Mouse (Mus musculus) liver, embryonic 13.5 days (tissue): ENCODE results near the gene Zfp629. TPM values are rescaled to one million over a fixed set of nuclear protein-coding genes. Genes with fewer than 3 reads are reported as not detected.

Experiments used
- ATAC-seq: fragments of 200-750 bp; cut with Nextera tagmentation; 2 replicates; pipeline ENCODE4 v1.8.0; 2017; ENCODE audit warnings: low read depth, mild to moderate bottlenecking, moderate number of reproducible peaks, moderate library complexity
- DNase-seq: peaks from one replicate; pipeline ENCODE4 v3.0.0; 2022
- H3K27ac ChIP-seq: fragments of 300-500 bp; sonication (generic); 2 replicates; pipeline ENCODE4 v1.5.1; 2015; ENCODE audit warnings: moderate library complexity, mild to moderate bottlenecking, inconsistent platforms
- H3K27me3 ChIP-seq: fragments of 300-500 bp; sonication (generic); 2 replicates; pipeline ENCODE4 v1.6.1; 2015; ENCODE audit warnings: mild to moderate bottlenecking, inconsistent platforms
- H3K36me3 ChIP-seq: fragments of 300-500 bp; sonication (generic); 2 replicates; pipeline ENCODE4 v1.6.1; 2015; ENCODE audit warnings: mild to moderate bottlenecking, inconsistent platforms
- H3K4me1 ChIP-seq: fragments of 300-500 bp; sonication (generic); replicated peaks from 2 replicates; pipeline ENCODE4 v1.6.1; 2015; ENCODE audit warnings: inconsistent platforms
- H3K4me2 ChIP-seq: fragments of 300-500 bp; sonication (generic); 2 replicates; pipeline ENCODE4 v1.6.1; 2015; ENCODE audit warnings: inconsistent platforms, mild to moderate bottlenecking, moderate library complexity
- H3K4me3 ChIP-seq: fragments of 300-500 bp; sonication (generic); replicated peaks from 2 replicates; pipeline ENCODE4 v1.5.1; 2015; ENCODE audit warnings: mild to moderate bottlenecking, inconsistent platforms
- H3K9ac ChIP-seq: fragments of 300-500 bp; sonication (generic); 2 replicates; pipeline ENCODE4 v1.6.1; 2015; ENCODE audit warnings: mild to moderate bottlenecking, inconsistent platforms
- H3K9me3 ChIP-seq: fragments of 300-500 bp; sonication (generic); replicated peaks from 2 replicates; pipeline ENCODE4 v1.6.1; 2016; ENCODE audit warnings: inconsistent platforms
- WGBS: fragments of 180-500 bp; shearing (Covaris S2); methylation state at CpG from one replicate; pipeline ENCODE4 v1.1.7; 2015; ENCODE audit not compliant: insufficient replicate concordance; 5-methylcytosine and 5-hydroxymethylcytosine counted together
- polyA plus RNA-seq: library from polyadenylated mRNA; unstranded; fragments of >200 nt; fragmentation: Nextera tagmentation; extraction: Ambion mirVana; gene quantifications from 2 replicates; pipeline ENCODE4 v1.2.1, GENCODE M21; 2015

Zfp629 gene
- polyA plus RNA-seq, 1 experiment from 2014 or later, result 1.6 TPM

DNA sequence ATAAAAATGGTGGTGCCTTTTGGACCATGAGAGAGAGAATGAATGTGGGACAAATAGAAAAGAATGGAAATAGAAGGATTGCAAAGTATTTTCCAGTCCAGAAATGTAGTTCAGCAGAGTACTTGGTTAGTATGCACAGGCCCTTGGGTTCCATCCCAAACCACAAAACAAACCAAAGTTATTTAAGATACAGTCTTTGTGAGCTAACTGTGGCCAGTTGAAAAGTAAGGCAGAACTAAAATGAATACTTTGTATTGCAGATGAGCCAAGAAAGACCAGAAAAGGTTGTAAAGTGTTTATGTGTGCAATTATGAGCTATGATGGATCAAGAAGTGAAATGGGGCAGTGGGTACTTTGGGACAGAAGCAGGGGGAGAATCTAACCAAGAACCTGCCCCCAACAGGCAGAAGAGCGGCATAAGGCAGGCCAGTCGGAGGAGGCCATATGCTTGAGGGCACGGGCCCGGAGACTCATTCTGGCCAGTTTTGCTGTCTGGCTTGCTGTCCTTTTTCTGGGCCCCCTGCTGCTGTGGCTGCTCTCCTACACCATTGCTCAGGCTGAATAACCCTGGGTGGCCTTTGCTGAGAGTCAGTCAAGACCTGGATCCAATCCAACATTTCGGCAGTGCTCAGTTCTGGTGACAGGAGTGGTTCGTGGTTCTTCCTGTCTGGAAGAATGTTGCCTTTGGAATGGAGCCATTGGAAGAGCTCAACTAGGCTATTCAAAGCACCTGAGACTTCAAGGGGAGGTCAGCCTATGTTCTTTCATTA is 51.0 kb downstream of the Zfp629 start:
- peaks cover 72% of the 10 kb centered on the region for H3K36me3 ChIP-seq
- no peak overlapping the region for H3K4me3 ChIP-seq
- H3K9ac ChIP-seq, result no peak overlapping the region
- no peak overlapping the region for H3K4me2 ChIP-seq
- no peaks in the 10 kb centered on the region for H3K9me3 ChIP-seq
- 88% methylated on average over 6 of the region's 6 CpGs for WGBS
- no peak for DNase-seq
- H3K4me1 ChIP-seq, result no peaks in the 10 kb centered on the region
- H3K27ac ChIP-seq, result no peak overlapping the region
- H3K27me3 ChIP-seq, result no peaks in the 10 kb centered on the region
- no peak for ATAC-seq

DNA sequence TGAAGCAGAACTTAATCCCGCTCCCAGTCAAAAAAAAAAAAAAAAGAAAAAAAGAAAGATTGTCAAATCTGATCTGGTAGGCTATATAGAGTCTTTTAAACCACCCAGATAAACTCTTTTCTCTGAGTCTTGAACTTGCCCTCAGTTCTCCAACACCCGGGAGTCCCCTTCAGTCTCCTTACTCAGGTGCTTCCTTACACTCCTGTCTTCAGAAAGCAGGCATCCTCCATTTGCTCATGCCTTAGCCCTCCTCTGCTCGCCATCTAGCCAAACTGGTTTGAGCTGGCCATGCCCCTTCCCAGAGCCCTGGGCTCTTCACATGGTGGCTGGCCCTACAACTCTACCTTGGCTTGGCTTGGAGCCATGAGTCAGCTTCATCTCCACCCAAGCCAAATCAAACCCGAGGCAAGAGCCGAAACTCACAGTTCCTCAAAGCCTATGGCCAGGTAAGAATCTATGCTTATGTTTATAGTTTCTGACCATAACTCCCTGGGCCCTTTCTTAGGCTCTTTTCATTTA is 54.2 kb downstream of the Zfp629 start, which contains the start of gene Tmem265:
Gene Tmem265, plus strand, starts transcription at position 51 of the 519 bp plus-strand sequence.
- WGBS, result 82% methylated on average over 5 of the region's 5 CpGs
- peaks cover 87% of the 10 kb centered on the region for H3K36me3 ChIP-seq

DNA sequence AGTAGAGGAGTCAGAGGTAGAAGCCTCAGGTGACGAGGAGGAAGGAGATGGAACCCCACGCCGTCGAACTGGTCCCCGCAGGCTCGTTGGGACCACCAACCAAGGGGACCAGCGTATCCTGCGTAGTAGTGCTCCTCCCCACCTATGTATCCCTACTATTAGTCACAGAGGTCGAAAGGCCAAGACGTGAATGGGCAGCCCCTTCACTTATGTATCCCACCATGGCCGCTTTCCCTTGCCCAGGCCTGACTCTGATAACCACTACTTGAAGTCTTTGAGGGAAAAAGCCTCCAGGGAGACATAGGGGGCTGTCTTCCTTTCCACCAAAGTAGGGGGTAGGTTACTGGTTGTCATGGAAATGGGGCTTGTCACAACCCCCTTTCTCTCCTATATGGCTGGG is 55.0 kb downstream of the Zfp629 start:
- Histone ChIP-seq H3K9ac (no peak overlapping the region), H3K9me3 (no peaks in the 10 kb centered on the region), H3K4me2 (no peak overlapping the region), H3K4me1 (no peaks in the 10 kb centered on the region), H3K27ac (no peak overlapping the region), H3K27me3 (no peaks in the 10 kb centered on the region), H3K36me3 (peaks cover 87% of the 10 kb centered on the region), H3K4me3 (no peak overlapping the region)
- 89% methylated on average over 11 of the region's 11 CpGs for WGBS
- ATAC-seq (no peak), DNase-seq (no peak)

More for the DNA sequence above, 54.2 kb downstream of the Zfp629 start, which contains the start of gene Tmem265:
- no peak within 1 kb of the TSS for H3K4me2 ChIP-seq
- no peak within 1 kb of the TSS for H3K4me3 ChIP-seq
- ATAC-seq, result no peak
- no peaks in the 10 kb centered on the region for H3K27me3 ChIP-seq
- no peak within 1 kb of the TSS; the same call in 1 of the 2 replicates for H3K27ac ChIP-seq
- H3K9ac ChIP-seq, result no peak within 1 kb of the TSS
- H3K4me1 ChIP-seq, result no peaks in the 10 kb centered on the region
- no peak for DNase-seq
- H3K9me3 ChIP-seq, result no peaks in the 10 kb centered on the region

Other genes with a start within 250 kb of the Zfp629 start
- 1.7 and 2.1 TPM in 2 replicates for gene Zfp747, start 239.7 kb downstream of the Zfp629 start, polyA plus RNA-seq
- gene 9130019O22Rik, start 228.6 kb downstream of the Zfp629 start, polyA plus RNA-seq, result 1.3 and 1.4 TPM in 2 replicates
- 1.3 and 1.4 TPM in 2 replicates for gene E430018J23Rik, start 222.2 kb downstream of the Zfp629 start, polyA plus RNA-seq
- gene Zfp764, start 209.0 kb downstream of the Zfp629 start, polyA plus RNA-seq, result 1.1 and 1.8 TPM in 2 replicates
- gene Zfp688, start 193.7 kb downstream of the Zfp629 start, polyA plus RNA-seq, result 9.1 and 10.4 TPM in 2 replicates
- gene Zfp689, start 166.6 kb downstream of the Zfp629 start, polyA plus RNA-seq, result 2.2 and 2.4 TPM in 2 replicates
- 19.4 and 24.0 TPM in 2 replicates for gene Prr14, start 156.2 kb downstream of the Zfp629 start, polyA plus RNA-seq
- 3.6 and 3.7 TPM in 2 replicates for gene Fbrs, start 136.6 kb downstream of the Zfp629 start, polyA plus RNA-seq
- gene Srcap, start 103.8 kb downstream of the Zfp629 start, polyA plus RNA-seq, result 12.6 and 14.5 TPM in 2 replicates
- gene Gm42715, start 96.2 kb downstream of the Zfp629 start, polyA plus RNA-seq, result 6.1 TPM in 2 replicates
- gene Tmem265, start 54.4 kb downstream of the Zfp629 start, polyA plus RNA-seq, result 3.3 and 4.0 TPM in 2 replicates
- 19.3 and 20.2 TPM in 2 replicates for gene Phkg2, start 42.5 kb downstream of the Zfp629 start, polyA plus RNA-seq
- 7.3 TPM in 2 replicates for gene Ccdc189, start 27.2 kb downstream of the Zfp629 start, polyA plus RNA-seq
- 18.8 and 25.3 TPM in 2 replicates for gene Rnf40, start 27.0 kb downstream of the Zfp629 start, polyA plus RNA-seq
- gene Bcl7c, start 93.1 kb upstream of the Zfp629 start, polyA plus RNA-seq, result 26.9 and 28.9 TPM in 2 replicates
- 1.8 and 2.2 TPM in 2 replicates for gene Ctf1, start 96.9 kb upstream of the Zfp629 start, polyA plus RNA-seq
- gene Ctf2, start 116.4 kb upstream of the Zfp629 start, polyA plus RNA-seq, result 0.07 and 0.16 TPM in 2 replicates
- gene Fbxl19, start 128.7 kb upstream of the Zfp629 start, polyA plus RNA-seq, result 3.1 and 3.3 TPM in 2 replicates
- 11.2 and 11.4 TPM in 2 replicates for gene Orai3, start 154.0 kb upstream of the Zfp629 start, polyA plus RNA-seq
- gene Setd1a, start 160.9 kb upstream of the Zfp629 start, polyA plus RNA-seq, result 8.4 and 9.0 TPM in 2 replicates
- not detected in 2 replicates for gene Gm49388, start 169.8 kb upstream of the Zfp629 start, polyA plus RNA-seq
- 37.8 and 39.3 TPM in 2 replicates for gene Hsd3b7, start 184.8 kb upstream of the Zfp629 start, polyA plus RNA-seq
- gene Stx4a, start 208.5 kb upstream of the Zfp629 start, polyA plus RNA-seq, result 17.4 and 17.5 TPM in 2 replicates
- gene Stx1b, start 208.8 kb upstream of the Zfp629 start, polyA plus RNA-seq, result 0.22 and 0.41 TPM in 2 replicates